Mouse (Mus musculus): ENCODE measurements around the gene Kctd5. TPM values are rescaled to one million over a fixed set of nuclear protein-coding genes. Genes with fewer than 3 reads are reported as not detected.

Gene Kctd5
- polyA plus RNA-seq, 1 experiment from 2014 or later = 10.3 TPM

- peaks cover 8% of the 10 kb centered on the region for H3K36me3 ChIP-seq (ENCODE audit: control insufficient read depth, insufficient read depth)
- no peak for ATAC-seq (ENCODE audit: low read depth)
- H3K27ac ChIP-seq (ENCODE audit: low read length) = no peak overlapping the region
- no peak overlapping the region for H3K4me2 ChIP-seq (ENCODE audit: low read depth, low read length)
- H3K9ac ChIP-seq (ENCODE audit: low read depth, low read length) = no peak overlapping the region
- H3K9me3 ChIP-seq (replicated peaks; ENCODE audit: control insufficient read depth, low read length) = no peaks in the 10 kb centered on the region
- no peaks in the 10 kb centered on the region for H3K27me3 ChIP-seq (ENCODE audit: control insufficient read depth, insufficient read depth, low read depth, low read length)
- 70% methylated on average over 5 of the region's 5 CpGs for WGBS (ENCODE audit: insufficient replicate concordance)
- no peak overlapping the region for H3K4me3 ChIP-seq (ENCODE audit: low read depth, low read length)
- H3K4me1 ChIP-seq (ENCODE audit: control insufficient read depth, low read depth, low read length) = no peaks in the 10 kb centered on the region
Measured at GRCm38 (mm10) chr17:24048053-24048452, 25.2 kb downstream of the Kctd5 start.

- WGBS (ENCODE audit: insufficient replicate concordance) = 27% methylated on average over 5 of the region's 5 CpGs
- Histone ChIP-seq H3K36me3 (ENCODE audit: control insufficient read depth, insufficient read depth) (peaks cover 8% of the 10 kb centered on the region; the same call in 1 of the 2 replicates), H3K4me1 (ENCODE audit: control insufficient read depth, low read depth, low read length) (no peaks in the 10 kb centered on the region), H3K4me3 (ENCODE audit: low read depth, low read length) (no peak overlapping the region), H3K27ac (ENCODE audit: low read length) (no peak overlapping the region), H3K9me3 (replicated peaks; ENCODE audit: control insufficient read depth, low read length) (no peaks in the 10 kb centered on the region), H3K9ac (ENCODE audit: low read depth, low read length) (no peak overlapping the region), H3K4me2 (ENCODE audit: low read depth, low read length) (no peak overlapping the region), H3K27me3 (ENCODE audit: control insufficient read depth, insufficient read depth, low read depth, low read length) (no peaks in the 10 kb centered on the region)
- ATAC-seq (ENCODE audit: low read depth) = no peak
Measured at GRCm38 (mm10) chr17:24046026-24046425, 27.3 kb downstream of the Kctd5 start.

- WGBS (ENCODE audit: insufficient replicate concordance) = 75% methylated on average over 10 of the region's 10 CpGs
- Histone ChIP-seq H3K4me1 (ENCODE audit: control insufficient read depth, low read depth, low read length) (no peaks in the 10 kb centered on the region), H3K9ac (ENCODE audit: low read depth, low read length) (no peak overlapping the region), H3K27me3 (ENCODE audit: control insufficient read depth, insufficient read depth, low read depth, low read length) (no peaks in the 10 kb centered on the region), H3K4me2 (ENCODE audit: low read depth, low read length) (no peak overlapping the region), H3K27ac (ENCODE audit: low read length) (no peak overlapping the region), H3K4me3 (ENCODE audit: low read depth, low read length) (no peak overlapping the region), H3K9me3 (replicated peaks; ENCODE audit: control insufficient read depth, low read length) (no peaks in the 10 kb centered on the region), H3K36me3 (ENCODE audit: control insufficient read depth, insufficient read depth) (peaks cover 8% of the 10 kb centered on the region; the same call in 1 of the 2 replicates)
- no peak for ATAC-seq (ENCODE audit: low read depth)
Measured at GRCm38 (mm10) chr17:24045608-24046007, 27.7 kb downstream of the Kctd5 start.

- Histone ChIP-seq H3K9me3 (replicated peaks; ENCODE audit: control insufficient read depth, low read length) (no peaks in the 10 kb centered on the region), H3K27ac (ENCODE audit: low read length) (no peak overlapping the region), H3K9ac (ENCODE audit: low read depth, low read length) (no peak overlapping the region), H3K4me3 (ENCODE audit: low read depth, low read length) (no peak overlapping the region), H3K4me2 (ENCODE audit: low read depth, low read length) (no peak overlapping the region), H3K4me1 (ENCODE audit: control insufficient read depth, low read depth, low read length) (no peaks in the 10 kb centered on the region), H3K27me3 (ENCODE audit: control insufficient read depth, insufficient read depth, low read depth, low read length) (no peaks in the 10 kb centered on the region), H3K36me3 (ENCODE audit: control insufficient read depth, insufficient read depth) (peaks cover 8% of the 10 kb centered on the region; the same call in 1 of the 2 replicates)
- 51% methylated on average over 5 of the region's 5 CpGs for WGBS (ENCODE audit: insufficient replicate concordance)
- ATAC-seq (ENCODE audit: low read depth) = no peak
Measured at GRCm38 (mm10) chr17:24044482-24044881, 28.8 kb downstream of the Kctd5 start.

- ATAC-seq (ENCODE audit: low read depth) = no peak
- no peak within 1 kb of the TSS for H3K4me3 ChIP-seq (ENCODE audit: low read depth, low read length)
- no peak within 1 kb of the TSS for H3K27ac ChIP-seq (ENCODE audit: low read length)
- no peaks in the 10 kb centered on the region for H3K4me1 ChIP-seq (ENCODE audit: control insufficient read depth, low read depth, low read length)
- no peak within 1 kb of the TSS for H3K9ac ChIP-seq (ENCODE audit: low read depth, low read length)
- no peak within 1 kb of the TSS for H3K4me2 ChIP-seq (ENCODE audit: low read depth, low read length)
- 35% methylated on average over 4 of the region's 4 CpGs for WGBS (ENCODE audit: insufficient replicate concordance)
- H3K27me3 ChIP-seq (ENCODE audit: control insufficient read depth, insufficient read depth, low read depth, low read length) = no peaks in the 10 kb centered on the region
- H3K36me3 ChIP-seq (ENCODE audit: control insufficient read depth, insufficient read depth) = no peaks in the 10 kb centered on the region
- no peaks in the 10 kb centered on the region for H3K9me3 ChIP-seq (replicated peaks; ENCODE audit: control insufficient read depth, low read length)
Measured at GRCm38 (mm10) chr17:24037844-24038243, 35.4 kb downstream of the Kctd5 start, which contains the start of gene Prss27. Prss27 (plus strand) TSS chr17:24038144.

- Histone ChIP-seq H3K4me2 (ENCODE audit: low read depth, low read length) (no peak overlapping the region), H3K36me3 (ENCODE audit: control insufficient read depth, insufficient read depth) (no peaks in the 10 kb centered on the region), H3K4me1 (ENCODE audit: control insufficient read depth, low read depth, low read length) (no peaks in the 10 kb centered on the region), H3K27me3 (ENCODE audit: control insufficient read depth, insufficient read depth, low read depth, low read length) (no peaks in the 10 kb centered on the region), H3K4me3 (ENCODE audit: low read depth, low read length) (no peak overlapping the region), H3K27ac (ENCODE audit: low read length) (no peak overlapping the region), H3K9me3 (replicated peaks; ENCODE audit: control insufficient read depth, low read length) (no peaks in the 10 kb centered on the region), H3K9ac (ENCODE audit: low read depth, low read length) (no peak overlapping the region)
- no peak for ATAC-seq (ENCODE audit: low read depth)
- WGBS (ENCODE audit: insufficient replicate concordance) = 35% methylated on average over 13 of the region's 13 CpGs
Measured at GRCm38 (mm10) chr17:24037360-24037759, 35.9 kb downstream of the Kctd5 start.

GRCm38 (mm10) chr17:24036954-24037353, 36.3 kb downstream of the Kctd5 start:
- H3K4me2 ChIP-seq (ENCODE audit: low read depth, low read length) = no peak overlapping the region
- no peak overlapping the region for H3K9ac ChIP-seq (ENCODE audit: low read depth, low read length)
- H3K27ac ChIP-seq (ENCODE audit: low read length) = no peak overlapping the region
- WGBS (ENCODE audit: insufficient replicate concordance) = 34% methylated on average over 6 of the region's 6 CpGs
- no peaks in the 10 kb centered on the region for H3K27me3 ChIP-seq (ENCODE audit: control insufficient read depth, insufficient read depth, low read depth, low read length)
- ATAC-seq (ENCODE audit: low read depth) = no peak
- H3K9me3 ChIP-seq (replicated peaks; ENCODE audit: control insufficient read depth, low read length) = no peaks in the 10 kb centered on the region
- no peak overlapping the region for H3K4me3 ChIP-seq (ENCODE audit: low read depth, low read length)
- H3K4me1 ChIP-seq (ENCODE audit: control insufficient read depth, low read depth, low read length) = no peaks in the 10 kb centered on the region
- H3K36me3 ChIP-seq (ENCODE audit: control insufficient read depth, insufficient read depth) = no peaks in the 10 kb centered on the region

GRCm38 (mm10) chr17:24035087-24035486, 38.2 kb downstream of the Kctd5 start:
- Histone ChIP-seq H3K4me1 (ENCODE audit: control insufficient read depth, low read depth, low read length) (no peaks in the 10 kb centered on the region), H3K4me2 (ENCODE audit: low read depth, low read length) (no peak overlapping the region), H3K27ac (ENCODE audit: low read length) (no peak overlapping the region), H3K4me3 (ENCODE audit: low read depth, low read length) (no peak overlapping the region), H3K36me3 (ENCODE audit: control insufficient read depth, insufficient read depth) (no peaks in the 10 kb centered on the region), H3K9ac (ENCODE audit: low read depth, low read length) (no peak overlapping the region), H3K9me3 (replicated peaks; ENCODE audit: control insufficient read depth, low read length) (no peaks in the 10 kb centered on the region), H3K27me3 (ENCODE audit: control insufficient read depth, insufficient read depth, low read depth, low read length) (no peaks in the 10 kb centered on the region)
- no peak for ATAC-seq (ENCODE audit: low read depth)
- WGBS (ENCODE audit: insufficient replicate concordance) = 59% methylated on average over 7 of the region's 7 CpGs

- Histone ChIP-seq H3K4me2 (ENCODE audit: low read depth, low read length) (no peak overlapping the region), H3K9me3 (replicated peaks; ENCODE audit: control insufficient read depth, low read length) (no peaks in the 10 kb centered on the region), H3K4me1 (ENCODE audit: control insufficient read depth, low read depth, low read length) (no peaks in the 10 kb centered on the region), H3K27ac (ENCODE audit: low read length) (no peak overlapping the region), H3K4me3 (ENCODE audit: low read depth, low read length) (no peak overlapping the region), H3K9ac (ENCODE audit: low read depth, low read length) (no peak overlapping the region), H3K27me3 (ENCODE audit: control insufficient read depth, insufficient read depth, low read depth, low read length) (no peaks in the 10 kb centered on the region), H3K36me3 (ENCODE audit: control insufficient read depth, insufficient read depth) (no peaks in the 10 kb centered on the region)
- WGBS (ENCODE audit: insufficient replicate concordance) = 67% methylated on average over 18 of the region's 22 CpGs
- ATAC-seq (ENCODE audit: low read depth) = no peak
Measured at GRCm38 (mm10) chr17:24030551-24030950, 42.7 kb downstream of the Kctd5 start.
